Mouse (Mus musculus) brain, embryonic 14.5 days (tissue): ENCODE data around the gene Dennd4b. TPM values are rescaled to one million over a fixed set of nuclear protein-coding genes. Genes with fewer than 3 reads are reported as not detected.

Experiments used
- DNase-seq: peaks from one replicate; pipeline ENCODE4 v3.0.0-alpha.2; 2011; ENCODE audit warnings: low read depth
- CTCF ChIP-seq: fragments of 200-500 bp; IDR thresholded peaks from 2 replicates; pipeline ENCODE4 v1.5.1; 2012; ENCODE audit warnings: inconsistent platforms, mild to moderate bottlenecking, moderate library complexity, borderline replicate concordance; ENCODE audit not compliant: insufficient read depth, insufficient read length; ENCODE audit errors: extremely low read depth
- POLR2A ChIP-seq: fragments of 200-500 bp; IDR thresholded peaks from 2 replicates; pipeline ENCODE4 v1.6.1; 2012; ENCODE audit warnings: mild to moderate bottlenecking, inconsistent platforms, borderline replicate concordance; ENCODE audit not compliant: poor library complexity, insufficient read depth, insufficient read length, severe bottlenecking; ENCODE audit errors: extremely low read depth
- polyA plus RNA-seq: library from polyadenylated mRNA; depleted of rRNA; stranded (reverse); fragments of >200 nt; gene quantifications from 2 replicates; pipeline ENCODE4 v1.2.3, GENCODE M21; 2012; rRNA removed

Dennd4b gene
- polyA plus RNA-seq, 1 experiment: 30.7 TPM

- DNase-seq: peak; percentile 29
Observed at GRCm38 (mm10) chr3:90294064-90294440, 29.1 kb downstream of the Dennd4b start.

GRCm38 (mm10) chr3:90294651-90295050 is 29.7 kb downstream of the Dennd4b start:
- no peak for TF ChIP-seq CTCF
- no peak for TF ChIP-seq POLR2A
- DNase-seq: no peak

More at GRCm38 (mm10) chr3:90294064-90294440, 29.1 kb downstream of the Dennd4b start:
- TF ChIP-seq POLR2A (no peak), CTCF (no peak)

DNA sequence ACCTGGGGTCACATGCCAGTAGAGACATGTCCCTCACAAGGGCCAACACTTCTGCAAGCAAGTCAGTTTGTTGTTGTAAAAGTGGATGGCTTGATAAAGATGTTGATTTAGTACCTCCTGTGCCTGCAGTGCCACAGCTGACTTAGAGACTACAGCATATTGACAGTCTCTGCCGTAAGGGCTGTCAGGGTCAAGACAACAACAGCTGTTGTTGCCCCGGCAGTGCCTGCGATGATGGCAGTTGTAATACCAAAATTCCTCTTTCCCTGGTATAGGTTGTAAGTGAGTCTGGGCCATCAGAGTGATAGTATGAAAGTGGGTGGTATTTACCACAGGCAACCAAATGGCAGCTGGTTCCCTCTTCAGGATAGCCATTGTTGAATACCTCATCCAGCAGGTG is 40.8 kb downstream of the Dennd4b start:
- DNase-seq: no peak
- TF ChIP-seq CTCF (no peak), POLR2A (no peak)

- no peak for TF ChIP-seq CTCF
- TF ChIP-seq POLR2A: no peak
- DNase-seq: no peak
Observed at GRCm38 (mm10) chr3:90309589-90309988, 44.6 kb downstream of the Dennd4b start.

GRCm38 (mm10) chr3:90313367-90313766 is 48.4 kb downstream of the Dennd4b start:
- DNase-seq: no peak
- TF ChIP-seq POLR2A (no peak), CTCF (no peak)

- no peak for DNase-seq
- TF ChIP-seq POLR2A: no peak
- TF ChIP-seq CTCF: no peak
Observed at GRCm38 (mm10) chr3:90314241-90314640, 49.3 kb downstream of the Dennd4b start.

DNA sequence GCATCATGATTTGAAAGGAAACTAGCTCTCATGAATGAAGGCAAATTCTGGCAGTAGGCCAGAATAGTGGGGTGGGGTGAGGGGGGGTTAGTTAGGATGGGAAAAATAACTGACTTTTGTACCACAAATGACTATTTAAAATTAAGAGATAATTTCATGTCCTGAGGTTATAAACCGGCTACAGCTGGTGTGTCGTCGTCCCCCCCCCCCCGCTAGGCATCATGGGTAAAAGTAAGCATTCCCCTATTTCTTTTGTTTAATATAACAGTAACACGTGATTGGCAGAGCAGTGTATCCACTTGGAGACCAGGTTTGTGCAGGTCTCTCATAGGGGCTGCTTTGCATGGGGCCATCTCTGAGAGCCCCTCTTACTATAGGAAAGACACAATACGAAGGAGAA is 57.3 kb downstream of the Dennd4b start:
- peak; percentile 79 for DNase-seq
- TF ChIP-seq CTCF (no peak), POLR2A (no peak)

- no peak for TF ChIP-seq POLR2A
- no peak for TF ChIP-seq CTCF
- DNase-seq: peak; percentile 98
Observed at GRCm38 (mm10) chr3:90323119-90323518, 58.1 kb downstream of the Dennd4b start.

Other genes starting within 250 kb of the Dennd4b start
- gene 4933434E20Rik, start 213.5 kb upstream of the Dennd4b start, polyA plus RNA-seq: 93.7 and 97.7 TPM in 2 replicates
- gene Ubap2l, start 212.6 kb upstream of the Dennd4b start, polyA plus RNA-seq: 155 and 184 TPM in 2 replicates
- 205 and 222 TPM in 2 replicates for gene Tpm3, start 192.5 kb upstream of the Dennd4b start, polyA plus RNA-seq
- gene Nup210l, start 161.1 kb upstream of the Dennd4b start, polyA plus RNA-seq: 1.8 and 2.3 TPM in 2 replicates
- 2,101 and 2,543 TPM in 2 replicates for gene Rps27, start 51.5 kb upstream of the Dennd4b start, polyA plus RNA-seq
- 14.5 and 16.4 TPM in 2 replicates for gene Rab13, start 51.5 kb upstream of the Dennd4b start, polyA plus RNA-seq
- 48.4 and 76.8 TPM in 2 replicates for gene Jtb, start 33.6 kb upstream of the Dennd4b start, polyA plus RNA-seq
- 1.3 and 2.4 TPM in 2 replicates for gene Creb3l4, start 21.7 kb upstream of the Dennd4b start, polyA plus RNA-seq
- 24.0 and 35.8 TPM in 2 replicates for gene Slc39a1, start 17.0 kb upstream of the Dennd4b start, polyA plus RNA-seq
- 62.1 and 72.8 TPM in 2 replicates for gene Crtc2, start 11.0 kb upstream of the Dennd4b start, polyA plus RNA-seq
- gene Gatad2b, start 28.0 kb downstream of the Dennd4b start, polyA plus RNA-seq: 27.3 and 52.6 TPM in 2 replicates
- gene Slc27a3, start 124.8 kb downstream of the Dennd4b start, polyA plus RNA-seq: 52.9 and 55.5 TPM in 2 replicates
- 56.0 and 66.1 TPM in 2 replicates for gene Ints3, start 168.4 kb downstream of the Dennd4b start, polyA plus RNA-seq
- gene Npr1, start 200.7 kb downstream of the Dennd4b start, polyA plus RNA-seq: 5.8 and 7.5 TPM in 2 replicates
- gene Ilf2, start 210.9 kb downstream of the Dennd4b start, polyA plus RNA-seq: 183 TPM in 2 replicates
- gene Snapin, start 225.8 kb downstream of the Dennd4b start, polyA plus RNA-seq: 45.1 and 54.1 TPM in 2 replicates
- 199 and 209 TPM in 2 replicates for gene Chtop, start 244.3 kb downstream of the Dennd4b start, polyA plus RNA-seq
- gene S100a1, start 249.2 kb downstream of the Dennd4b start, polyA plus RNA-seq: 7.4 and 8.1 TPM in 2 replicates
- 6.4 and 6.7 TPM in 2 replicates for gene S100a13, start 249.2 kb downstream of the Dennd4b start, polyA plus RNA-seq